Mouse (Mus musculus) NIH3T3 (cell line): Measurements from ENCODE around the gene Ccdc117.
"Not testable (repeated sequence)": the region's sequence is repeated elsewhere in the genome, so short reads cannot be mapped to it uniquely, and the experiment has no call there.

ENCODE experiments used
- DNase-seq: peaks from one replicate; pipeline ENCODE4 v3.0.0-alpha.2; 2012; ENCODE audit warnings: low read depth

Ccdc117 gene

DNA sequence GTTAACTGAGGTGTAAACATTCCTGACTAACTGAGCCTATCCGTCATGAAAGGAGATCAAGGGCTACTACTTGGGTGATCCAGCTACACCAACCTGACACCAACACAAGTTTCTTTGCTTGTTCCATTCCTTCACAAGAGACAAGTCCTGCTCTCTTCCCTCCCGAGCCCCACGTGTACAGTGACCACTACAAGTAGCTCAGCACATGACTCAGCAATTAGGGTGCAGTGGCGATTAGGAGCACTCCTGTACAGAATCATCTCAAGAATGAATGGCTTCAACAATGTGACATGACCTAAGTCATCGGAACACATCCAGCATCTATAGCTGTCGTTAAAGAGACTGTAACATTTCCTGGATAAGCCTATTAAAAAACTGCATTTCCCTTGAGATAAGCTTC, 11.3 kb downstream of the Ccdc117 start:
- DNase-seq: no peak

DNA sequence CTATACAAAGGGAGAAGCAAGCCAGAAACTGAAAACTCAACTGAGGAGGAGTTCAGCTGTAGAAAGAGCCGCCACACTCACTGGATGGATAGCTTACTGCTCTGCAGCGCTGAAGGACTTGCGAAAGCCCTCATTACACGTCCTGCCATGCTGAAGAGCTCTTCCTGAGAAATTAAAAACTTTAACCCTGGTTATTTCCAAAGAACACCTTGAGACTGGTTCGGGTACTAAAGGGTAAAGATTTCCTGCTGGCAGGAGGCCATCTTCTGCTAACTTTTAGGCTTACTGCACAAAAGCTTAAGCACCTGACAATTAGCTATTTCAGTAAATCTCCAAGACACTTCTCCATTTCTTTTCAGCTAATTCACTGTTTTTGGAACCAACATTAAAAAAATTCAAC, 11.8 kb downstream of the Ccdc117 start:
- no peak for DNase-seq

DNA sequence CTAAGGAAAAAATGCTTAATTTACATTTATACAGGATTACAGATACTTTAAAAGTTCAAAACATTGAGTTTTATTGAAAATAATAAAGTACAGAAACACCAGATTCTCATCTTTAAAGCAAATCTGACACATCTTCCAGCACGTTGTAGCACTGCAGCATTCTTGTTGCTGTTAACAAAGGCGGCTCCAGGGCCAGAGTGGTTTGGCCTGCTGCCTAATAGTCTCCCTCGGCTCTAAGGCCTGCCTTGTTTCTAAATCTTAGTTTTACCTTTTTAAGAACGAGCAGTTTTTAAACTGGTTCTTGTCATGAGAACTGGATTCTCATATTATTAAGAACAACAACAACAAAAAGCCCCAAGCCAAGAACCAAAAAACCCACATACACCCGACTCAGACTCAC, 13.1 kb downstream of the Ccdc117 start:
- peak; percentile 52 for DNase-seq

DNA sequence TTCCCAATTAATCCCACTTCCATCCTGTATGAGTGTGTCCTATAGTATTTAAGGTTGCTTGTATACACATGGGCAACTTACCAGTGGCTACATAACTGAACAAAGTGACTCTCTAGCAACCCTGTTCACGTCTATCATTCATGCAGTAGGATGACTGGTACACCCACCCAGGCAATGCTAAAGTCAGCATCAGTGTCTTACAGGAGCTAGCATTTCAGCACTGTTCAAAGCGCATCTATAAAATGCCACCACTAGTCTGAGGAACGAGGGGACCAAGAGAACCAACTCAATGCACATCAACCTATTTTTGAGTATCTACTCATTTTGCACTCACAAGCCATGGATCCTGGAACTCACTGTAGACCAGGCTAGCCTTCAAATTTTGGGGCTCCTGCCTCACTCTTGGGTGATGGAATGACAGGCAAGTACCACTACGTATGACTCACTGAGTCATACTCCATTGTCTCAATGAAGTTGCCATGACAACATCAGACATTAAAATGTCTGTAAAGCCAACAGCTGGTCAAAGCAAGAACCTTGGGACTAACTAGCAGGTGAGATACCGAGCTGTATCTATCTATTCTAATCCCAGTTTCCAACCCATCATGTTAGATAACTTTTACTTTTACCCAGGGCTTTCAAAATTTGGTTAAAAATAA, 14.0 kb downstream of the Ccdc117 start:
- DNase-seq: no peak

DNA sequence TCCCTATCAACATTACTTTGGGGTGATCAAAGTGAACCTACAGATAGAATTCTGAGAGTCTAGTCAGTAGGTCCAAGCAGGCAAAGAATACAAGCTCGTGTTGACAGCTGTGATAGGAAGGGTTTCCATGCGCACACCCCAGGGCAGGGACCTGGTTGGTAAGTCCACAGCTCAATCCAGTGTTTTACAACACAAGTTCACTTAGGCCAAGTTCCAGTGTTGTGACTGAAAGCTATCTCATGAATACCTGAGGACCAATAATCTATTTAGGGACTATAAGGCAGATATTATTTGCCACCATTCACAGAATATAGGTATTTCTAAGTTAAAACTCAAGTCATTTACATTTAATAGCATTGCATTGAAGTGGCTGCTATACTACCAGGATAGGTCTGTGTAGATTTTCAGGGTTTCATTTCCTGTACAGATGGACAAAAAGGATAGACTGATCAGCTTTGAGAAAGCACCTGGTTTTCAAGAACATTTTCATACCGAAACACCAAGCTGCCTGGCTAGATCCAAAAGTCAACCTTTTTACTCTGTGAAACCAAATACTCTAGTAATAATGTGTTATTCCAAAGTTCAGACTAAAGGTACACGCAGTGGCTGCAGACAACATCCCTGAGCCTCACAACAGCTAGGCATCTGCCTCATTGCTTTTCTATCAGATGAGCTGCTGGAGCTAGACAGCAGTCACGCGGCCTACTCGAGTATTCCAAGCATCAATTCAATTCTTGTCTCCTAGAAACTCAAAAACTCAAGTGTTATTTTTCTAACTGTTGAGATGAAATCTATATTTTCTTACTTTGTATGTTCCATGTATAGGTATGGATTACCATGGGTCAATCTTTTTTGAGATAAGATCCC, 15.2 kb downstream of the Ccdc117 start:
- DNase-seq: no peak

DNA sequence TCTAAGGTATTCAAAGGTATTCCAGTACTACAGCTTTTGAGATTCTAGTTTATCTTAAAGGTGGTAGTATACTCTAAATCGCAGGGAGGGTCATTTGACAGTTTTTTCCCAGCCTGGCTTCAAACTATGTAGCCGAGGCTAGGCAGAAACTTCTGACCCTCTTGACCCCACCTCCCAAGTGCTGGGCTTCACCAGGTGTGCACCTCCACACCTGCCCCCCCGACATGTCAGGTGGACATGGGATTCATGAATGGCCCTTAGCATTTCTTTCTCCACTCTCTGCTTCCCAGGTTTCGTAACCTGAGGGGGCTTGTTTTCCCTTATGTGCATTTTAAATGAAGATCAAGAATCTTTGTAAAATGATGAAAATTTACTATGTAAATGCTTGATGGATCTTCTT, 16.6 kb downstream of the Ccdc117 start:
- DNase-seq: no peak

DNA sequence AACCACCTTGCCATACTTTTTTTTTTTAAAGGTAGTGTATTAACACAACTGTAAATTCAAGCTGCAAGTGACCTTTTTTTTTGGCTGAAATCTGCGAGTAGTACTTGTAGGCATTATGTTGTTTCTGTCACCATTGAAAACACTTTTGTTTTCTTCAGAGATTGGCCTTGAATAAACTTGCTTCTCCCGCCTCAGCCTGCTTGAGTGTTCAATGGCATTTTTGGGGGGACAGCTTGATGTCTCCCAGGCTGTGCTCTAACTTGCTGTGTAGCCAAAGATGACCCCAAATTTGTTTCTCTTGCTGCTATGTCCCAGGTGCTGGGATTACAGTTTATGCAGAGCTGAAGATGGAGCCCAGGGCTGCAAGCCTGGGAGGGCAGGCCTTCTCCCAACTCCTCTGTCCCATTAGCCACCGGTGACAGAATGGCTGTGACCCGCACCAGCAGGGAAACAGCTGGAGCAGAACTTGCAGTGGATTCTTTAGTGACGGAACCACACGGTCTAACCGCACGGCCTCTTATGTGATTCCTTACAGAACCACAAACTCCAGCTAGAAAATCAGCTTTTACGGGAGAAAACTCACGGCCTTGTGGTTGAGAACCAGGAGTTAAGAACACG, 19.1 kb downstream of the Ccdc117 start:
- DNase-seq: no peak

DNA sequence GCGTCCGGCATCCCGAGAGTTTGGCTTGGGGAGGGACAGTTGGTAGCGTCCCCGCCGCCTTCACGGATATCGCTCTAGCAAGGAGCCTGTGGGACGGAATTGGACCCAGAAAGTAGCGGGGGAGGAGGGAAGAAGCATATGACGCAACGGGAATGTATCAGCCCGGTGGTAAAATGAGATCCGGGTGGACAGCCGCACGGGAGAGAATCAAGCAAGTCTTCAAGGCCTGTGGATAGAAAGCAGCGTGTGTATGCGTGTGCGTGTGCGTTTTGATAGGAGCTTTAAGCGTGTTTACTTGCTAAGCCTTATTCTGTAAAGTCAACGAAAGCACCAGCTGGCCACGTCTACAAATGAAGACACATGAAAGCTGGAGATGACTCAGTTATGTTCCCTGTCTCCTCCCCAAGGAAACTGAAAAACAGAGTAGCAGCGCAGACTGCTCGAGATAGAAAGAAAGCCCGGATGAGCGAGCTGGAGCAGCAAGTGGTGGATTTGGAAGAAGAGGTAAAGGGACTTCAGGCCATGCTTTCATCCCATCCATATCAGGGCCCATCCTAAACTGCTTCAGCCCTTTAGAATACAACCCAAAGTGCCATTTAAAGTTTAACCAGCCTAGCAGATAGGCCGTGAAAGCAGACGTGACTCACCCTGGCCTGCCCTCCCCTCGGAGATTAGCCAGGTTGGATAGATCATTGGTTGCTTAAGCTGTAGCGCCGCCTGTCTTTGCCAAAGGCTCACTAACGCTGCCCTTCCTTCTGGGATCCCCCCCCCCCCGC, 20.3 kb downstream of the Ccdc117 start:
- peak; percentile 93 for DNase-seq

DNA sequence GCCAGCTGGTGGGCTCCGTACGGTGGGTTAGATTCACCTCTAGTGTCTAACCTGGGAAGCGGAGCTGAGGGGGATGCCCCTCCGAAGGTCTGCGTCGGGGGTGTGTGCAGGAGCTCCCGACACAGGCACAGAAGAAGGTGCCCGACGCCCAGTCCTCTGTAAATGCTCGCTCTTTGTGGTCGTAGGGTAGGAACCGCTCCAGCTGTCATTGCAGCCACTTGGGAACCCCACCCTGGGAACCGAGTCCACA, 20.8 kb downstream of the Ccdc117 start:
- no peak for DNase-seq

DNA sequence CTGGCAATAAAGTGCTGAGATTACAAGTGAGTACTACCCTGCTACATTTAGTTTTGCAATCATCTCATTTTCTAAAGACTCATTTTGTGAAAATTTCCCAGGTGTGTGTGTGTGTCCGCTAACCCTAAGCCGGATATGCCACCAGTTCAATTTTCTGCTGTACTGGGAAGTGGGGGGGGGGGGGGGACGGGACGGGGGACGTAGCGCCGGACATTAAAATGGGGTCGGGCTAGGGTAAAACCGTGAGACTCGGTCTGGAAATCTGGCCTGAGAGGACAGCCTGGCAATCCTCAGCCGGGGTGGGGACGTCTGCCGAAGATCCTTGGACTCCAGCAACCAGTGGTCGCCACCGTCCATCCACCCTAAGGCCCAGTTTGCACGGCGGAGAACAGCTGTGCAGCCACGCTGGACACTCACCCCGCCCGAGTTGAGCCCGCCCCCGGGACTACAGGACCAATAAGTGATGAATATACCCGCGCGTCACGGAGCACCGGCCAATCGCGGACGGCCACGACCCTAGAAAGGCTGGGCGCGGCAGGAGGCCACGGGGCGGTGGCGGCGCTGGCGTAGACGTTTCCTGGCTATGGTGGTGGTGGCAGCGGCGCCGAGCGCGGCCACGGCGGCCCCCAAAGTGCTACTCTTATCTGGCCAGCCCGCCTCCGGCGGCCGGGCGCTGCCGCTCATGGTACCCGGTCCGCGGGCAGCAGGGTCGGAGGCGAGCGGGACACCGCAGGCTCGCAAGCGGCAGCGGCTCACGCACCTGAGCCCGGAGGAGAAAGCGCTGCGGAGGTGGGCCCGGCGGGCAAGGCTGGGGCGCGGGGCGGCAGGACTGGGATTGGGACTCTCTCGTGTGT, 21.3 kb downstream of the Ccdc117 start, which contains the start of gene Xbp1:
Gene Xbp1 (plus strand): TSS at position 248 of the 854 bp plus-strand sequence.
- peak; percentile 98 for DNase-seq

DNA sequence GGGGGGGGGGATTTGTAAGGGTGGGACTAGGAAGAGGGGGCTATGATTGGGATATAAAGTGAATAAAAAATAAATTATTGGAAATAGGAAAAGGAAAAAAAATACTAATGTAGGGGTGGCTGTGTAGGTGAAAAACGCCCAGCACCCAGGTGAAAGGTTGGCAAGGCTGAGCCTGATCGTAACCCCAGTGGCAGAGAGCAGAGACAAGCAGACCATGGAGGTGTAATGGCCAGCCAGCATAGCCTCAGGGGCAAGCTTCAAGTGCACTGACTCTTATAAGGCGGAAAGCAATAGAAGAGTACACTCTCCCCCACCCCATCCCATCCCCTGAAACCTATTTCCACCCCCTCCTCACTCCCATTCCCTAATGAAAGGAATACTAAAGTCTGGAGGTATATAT, 22.3 kb downstream of the Ccdc117 start:
- no peak for DNase-seq

DNA sequence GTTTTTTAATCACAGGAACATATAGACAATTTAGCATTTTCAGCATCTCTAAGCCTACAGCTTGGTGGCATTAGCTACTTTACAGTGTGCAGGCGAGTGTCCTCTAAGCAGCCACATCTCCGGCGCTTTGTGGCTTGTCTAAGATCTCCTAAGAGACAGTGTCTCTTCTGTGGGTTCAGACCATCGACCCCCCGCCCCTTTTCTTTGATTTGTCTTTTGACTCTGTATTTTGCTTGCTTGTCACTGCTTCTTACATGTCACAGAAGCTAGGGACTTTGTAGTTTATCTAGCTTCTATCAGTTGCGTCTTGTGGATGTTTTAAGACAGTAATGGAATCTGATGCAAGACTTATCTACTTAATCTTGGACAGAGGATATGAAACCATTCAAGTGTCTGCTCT, 24.6 kb downstream of the Ccdc117 start:
- no peak for DNase-seq

DNA sequence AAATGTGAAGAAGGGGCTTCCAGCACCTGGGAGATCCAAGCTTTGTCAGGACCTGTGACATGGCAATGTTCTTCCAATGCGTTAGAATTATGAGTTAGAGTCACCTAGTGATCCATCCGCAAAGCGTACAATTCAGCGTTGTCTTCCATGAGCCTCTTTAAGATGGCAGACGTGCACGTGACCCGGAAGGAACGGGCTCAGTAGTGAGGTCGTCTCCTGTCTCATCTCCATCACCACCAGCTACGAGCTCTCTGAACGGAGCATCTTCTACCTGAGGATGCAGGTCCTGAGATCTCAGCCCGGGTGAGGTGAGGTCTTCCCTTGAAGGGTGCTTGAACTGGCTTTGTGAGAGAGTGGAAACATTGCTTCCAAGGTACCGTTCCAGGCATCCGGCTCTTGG, 25.4 kb downstream of the Ccdc117 start:
- no peak for DNase-seq

DNA sequence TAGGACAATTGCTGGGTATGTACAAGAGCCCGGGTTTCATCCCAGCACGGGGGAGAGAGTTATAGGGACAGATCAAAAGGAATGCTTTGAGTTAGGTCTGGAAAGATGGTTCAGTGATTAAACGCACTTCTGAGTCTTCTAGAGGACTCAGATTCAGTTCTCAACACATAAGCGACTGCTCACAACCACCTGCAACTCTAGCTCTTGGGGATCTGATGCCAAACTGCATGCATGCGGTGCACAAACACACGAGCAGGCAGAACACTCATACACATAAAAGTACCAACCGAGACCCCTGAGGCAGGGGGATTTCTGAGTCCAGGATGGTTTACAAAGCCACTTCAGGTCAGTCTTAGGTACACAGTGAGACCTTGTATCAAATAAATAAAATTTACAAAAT, 25.8 kb downstream of the Ccdc117 start:
- DNase-seq: no peak

DNA sequence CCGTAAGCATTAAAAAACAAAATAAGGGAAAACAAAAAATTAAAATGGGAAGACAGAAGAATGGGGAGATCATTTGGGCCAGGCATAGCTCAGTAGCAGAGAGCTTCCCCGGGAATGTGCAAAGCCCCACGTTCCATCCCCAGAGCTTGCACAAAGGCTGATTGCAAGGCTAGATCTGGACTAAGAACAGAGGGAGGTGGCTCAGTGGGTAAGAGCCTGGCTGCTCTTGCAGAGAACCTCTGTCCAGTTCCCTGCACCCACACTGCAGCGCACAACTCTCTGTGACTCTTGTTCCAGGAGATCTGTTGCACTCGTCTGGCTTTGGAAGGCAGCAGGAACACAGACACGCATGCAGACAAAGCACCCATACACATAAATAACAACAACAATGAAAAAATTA, 26.3 kb downstream of the Ccdc117 start:
- DNase-seq: no peak

DNA sequence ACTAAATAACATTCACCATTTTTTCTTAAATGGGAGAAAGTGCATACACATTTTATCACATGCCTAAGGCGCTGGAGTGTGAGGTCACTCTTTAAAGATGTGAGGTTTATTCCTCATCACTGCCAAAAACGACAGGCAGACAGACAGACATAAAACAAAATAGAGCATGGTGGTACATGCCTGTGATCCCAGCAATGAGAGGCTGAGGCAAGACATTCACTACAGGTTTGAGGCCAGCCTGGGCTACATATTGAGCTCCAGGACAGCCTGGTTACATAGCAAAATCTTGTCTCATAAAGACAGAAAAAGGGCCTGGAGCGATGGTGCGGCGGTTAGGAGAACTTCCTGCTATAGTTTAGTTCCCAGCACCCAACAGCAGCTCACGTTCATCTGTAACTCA, 26.8 kb downstream of the Ccdc117 start:
- DNase-seq: no peak

DNA sequence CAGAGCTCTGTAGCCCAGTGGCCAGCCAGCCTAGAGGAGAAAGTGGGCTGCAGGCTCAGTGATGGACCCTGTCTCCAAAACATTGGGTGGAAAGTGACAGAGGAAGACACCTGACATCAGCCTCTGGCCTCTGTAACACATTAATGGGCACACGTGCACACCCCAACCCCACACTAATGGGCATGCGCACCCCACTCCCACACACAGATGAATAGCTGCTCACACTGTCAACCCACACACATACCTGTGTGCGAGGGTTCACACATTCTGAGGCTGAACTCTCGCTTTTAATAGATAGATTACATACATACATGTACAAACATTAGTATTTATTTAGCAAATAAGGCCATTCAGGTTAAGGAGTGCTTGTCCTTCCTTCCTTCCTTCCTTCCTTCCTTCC, 27.9 kb downstream of the Ccdc117 start:
- DNase-seq: no peak

DNA sequence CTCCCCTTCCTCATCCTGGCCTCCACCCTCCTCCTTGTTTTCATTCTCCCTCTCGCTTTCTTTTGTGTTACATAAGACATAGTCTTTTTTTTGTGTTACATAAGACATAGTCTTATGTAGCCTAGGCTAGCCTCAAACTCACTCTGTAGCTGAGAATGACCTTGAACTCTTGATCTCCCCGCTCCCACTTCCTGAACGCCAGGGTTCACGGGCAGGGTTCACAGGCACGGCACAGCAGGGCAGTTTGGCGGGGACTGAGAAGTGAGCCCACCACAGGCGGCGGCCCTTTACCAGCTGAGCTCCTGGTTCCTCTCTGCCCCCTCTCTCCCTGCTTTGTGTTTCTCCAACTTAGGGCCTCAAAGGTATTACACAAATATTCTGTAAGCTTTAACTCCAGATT, 29.0 kb downstream of the Ccdc117 start:
- no peak for DNase-seq

DNA sequence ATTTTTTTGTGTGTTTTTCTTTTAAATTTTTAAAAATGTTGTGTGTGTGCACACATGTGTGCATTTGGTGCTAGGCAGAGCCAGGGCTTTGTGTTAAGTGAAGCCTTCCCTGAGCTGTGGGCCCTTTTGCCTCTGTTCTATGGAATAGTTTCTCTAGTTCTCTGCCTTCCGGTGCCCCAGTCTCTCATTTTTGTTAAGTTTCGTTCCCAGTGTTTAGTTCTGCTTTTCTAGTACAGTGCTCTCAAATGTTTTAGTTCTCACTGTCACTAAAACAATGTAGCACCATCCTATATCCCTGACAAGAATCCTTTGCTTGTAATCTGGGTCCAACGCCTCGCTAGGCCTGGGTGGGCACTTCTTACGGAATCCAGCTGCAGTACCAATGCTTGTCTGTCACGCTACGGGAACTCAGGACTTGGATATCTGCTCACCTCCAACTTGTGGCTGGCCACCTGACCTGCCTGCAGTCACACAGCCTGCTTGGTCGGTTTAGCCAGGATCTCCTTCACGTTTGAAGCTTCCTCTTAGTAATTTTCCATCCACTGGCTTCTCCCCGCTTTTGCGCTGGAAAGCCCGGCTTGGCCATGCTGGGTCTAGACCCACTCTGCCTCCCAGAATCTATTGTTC, 29.8 kb downstream of the Ccdc117 start:
- no peak for DNase-seq

DNA sequence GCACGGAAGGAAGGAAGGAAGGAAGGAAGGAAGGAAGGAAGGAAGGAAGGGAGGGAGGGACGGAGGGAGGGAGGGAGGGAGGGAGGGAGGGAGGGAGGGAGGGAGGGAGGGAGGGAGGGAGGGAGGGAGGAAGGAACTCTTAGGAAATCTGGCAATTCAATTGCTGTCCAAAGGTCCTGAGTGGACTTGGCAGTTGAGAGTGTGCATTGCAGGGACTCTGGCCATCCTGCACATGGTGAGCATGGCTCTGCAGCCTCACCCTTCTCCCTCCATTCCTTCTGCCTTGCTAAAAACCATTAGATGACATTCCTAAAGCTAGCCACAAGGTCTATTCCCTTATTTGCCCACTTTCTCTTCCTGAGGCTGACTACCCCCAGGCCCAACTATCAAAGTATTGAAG, 31.3 kb downstream of the Ccdc117 start:
- DNase-seq: not testable (repeated sequence)

DNA sequence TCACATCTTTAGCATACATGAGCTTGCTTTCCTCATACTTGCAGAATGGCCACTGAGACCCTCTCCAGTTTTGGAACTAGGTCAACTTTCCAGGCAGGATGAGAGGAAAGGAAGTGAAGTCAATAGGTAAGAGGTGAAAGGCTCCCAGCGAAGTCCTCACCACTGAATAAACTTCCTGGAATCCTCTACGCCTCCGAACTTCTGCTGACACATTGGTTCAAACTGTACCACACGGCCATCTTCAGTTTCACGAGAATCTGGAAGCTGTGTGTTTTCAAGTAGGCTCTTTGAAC, 31.9 kb downstream of the Ccdc117 start:
- no peak for DNase-seq
